Mouse (Mus musculus) inflammation-experienced regulatory T-cells (primary cell): ENCODE results near the gene Snx14. TPM values are rescaled to one million over a fixed set of nuclear protein-coding genes. Genes with fewer than 3 reads are reported as not detected.

Source experiments
- polyA plus RNA-seq, 2 experiments: library from polyadenylated mRNA; unstranded; fragments of 100-300 nt; shearing (Covaris generic); gene quantifications; one replicate each; pipeline ENCODE4 v1.2.1; 2017

The Snx14 gene
- 10 to 100 TPM; 69.1 to 76.5 TPM for polyA plus RNA-seq

DNA sequence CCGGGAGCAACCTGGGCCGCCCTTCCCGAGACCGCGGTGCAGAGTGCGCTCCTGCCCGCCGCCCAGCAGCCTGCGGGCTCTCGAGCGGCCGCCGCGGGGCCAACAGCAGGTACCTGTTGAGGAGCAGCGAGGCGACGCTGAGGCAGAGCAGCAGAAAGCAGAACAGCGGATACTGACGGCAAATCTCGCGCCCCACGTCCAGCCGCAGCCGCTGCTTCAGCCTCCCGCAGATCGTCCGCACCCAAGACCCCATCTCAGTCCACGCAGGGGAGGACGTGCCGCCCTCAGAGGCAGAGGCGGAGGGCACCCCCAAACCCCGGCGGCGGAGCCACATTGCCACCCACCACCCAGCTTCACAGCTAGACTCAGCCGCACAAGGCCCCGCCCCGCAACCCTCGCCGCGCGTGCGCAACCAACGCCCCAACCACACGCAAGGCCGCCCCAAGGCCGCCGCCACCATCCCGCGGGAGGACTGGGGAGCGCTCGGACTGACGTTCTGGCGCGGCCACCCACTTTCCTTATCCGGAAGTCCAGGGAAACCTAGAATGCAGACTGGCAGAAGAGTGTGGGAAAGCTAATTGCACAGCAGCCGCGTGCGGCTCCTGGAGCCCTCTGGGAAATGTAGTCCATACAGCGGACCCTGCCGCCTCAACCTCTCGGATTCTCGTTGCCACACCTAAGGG is at the start of gene Snx14:
Gene Snx14 (minus strand): TSS at position 404 of the 683 bp plus-strand sequence.

DNA sequence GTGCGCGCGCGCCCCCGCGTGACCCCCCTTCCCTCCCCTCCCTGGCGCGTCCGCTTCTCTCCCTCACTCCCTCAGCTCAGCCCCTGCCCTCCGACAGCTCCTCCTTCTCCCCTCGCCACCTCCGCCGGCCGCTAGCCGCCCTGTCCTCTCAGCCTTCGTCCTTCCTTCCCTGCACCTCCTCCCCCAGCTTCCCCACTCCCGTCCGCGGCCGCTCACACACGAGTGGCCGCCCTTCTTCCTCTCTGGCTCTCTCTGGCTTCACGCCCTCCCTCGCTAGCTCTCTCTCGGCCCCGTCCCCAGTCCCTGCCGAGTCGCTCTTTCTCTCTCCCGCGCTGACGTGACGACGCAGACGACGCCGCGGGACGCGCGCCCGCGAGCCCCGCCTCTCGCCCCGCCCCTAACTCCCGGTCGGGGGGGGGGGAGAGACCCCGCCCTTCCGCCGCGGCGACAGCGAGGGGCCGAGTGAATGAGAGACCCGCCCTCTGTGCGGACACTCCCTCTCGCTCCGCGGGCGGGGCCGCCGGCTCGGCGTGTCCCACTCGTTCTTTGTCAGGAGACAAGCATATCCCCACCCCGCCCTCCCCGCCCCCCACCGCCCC is 43.6 kb upstream of the Snx14 start, which contains the start of gene Syncrip:
Gene Syncrip (minus strand): TSS at position 345 of the 599 bp plus-strand sequence.

DNA sequence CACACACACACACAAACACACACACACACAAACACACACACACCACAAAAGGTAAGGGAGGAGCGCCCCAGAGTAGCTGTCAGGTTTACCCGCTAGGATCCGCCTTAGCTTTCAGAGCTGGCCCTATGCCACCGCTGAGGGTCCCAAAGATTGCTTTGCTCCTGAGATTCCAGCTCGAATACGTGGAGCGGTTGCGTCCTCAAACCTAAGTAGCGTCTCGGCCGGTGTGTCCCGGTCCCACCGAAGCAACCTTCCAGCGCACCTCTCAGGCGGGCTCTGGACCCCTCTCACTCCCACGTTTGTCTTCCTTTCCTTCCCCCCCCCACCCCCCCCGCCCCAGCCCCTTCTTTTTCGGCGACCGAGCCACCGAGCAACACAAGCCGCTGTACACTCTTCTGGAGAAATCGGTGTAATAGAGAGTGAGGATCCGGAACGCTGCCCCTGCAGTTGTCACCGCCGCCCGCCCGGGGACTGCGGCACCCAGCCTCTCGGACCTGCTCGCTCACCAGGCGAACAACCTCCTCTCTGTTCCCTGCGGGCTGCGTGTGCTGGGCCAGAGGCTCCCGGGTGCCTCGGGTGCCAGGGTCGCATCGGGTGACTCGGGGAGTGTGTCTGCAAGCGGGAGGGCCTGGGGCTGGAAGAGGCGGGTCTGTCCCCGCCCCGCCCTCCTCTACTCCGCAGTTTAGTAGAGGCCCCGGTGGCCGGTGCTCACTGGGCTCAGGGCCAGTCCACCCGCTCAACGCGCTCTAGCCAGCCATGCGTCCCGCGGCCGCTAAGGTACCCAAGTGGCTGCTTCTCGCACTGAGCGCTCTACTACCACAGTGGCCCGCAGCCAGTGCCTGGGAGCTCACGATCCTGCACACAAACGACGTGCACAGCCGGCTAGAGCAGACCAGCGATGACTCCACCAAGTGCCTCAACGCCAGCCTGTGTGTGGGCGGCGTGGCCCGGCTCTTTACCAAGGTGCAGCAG is 111.5 kb downstream of the Snx14 start, which contains the start of gene Nt5e:
Gene Nt5e (plus strand): TSS at position 268 of the 972 bp plus-strand sequence.

Other genes with a start within 250 kb of the Snx14 start
- gene Nt5e, start 111.8 kb downstream of the Snx14 start, polyA plus RNA-seq = 100 to 1,000 TPM; 147 to 232 TPM
- 1 to 10 TPM; 1.6 to 2.3 TPM for gene Gm20537, start 17.7 kb upstream of the Snx14 start, polyA plus RNA-seq
- 10 to 100 TPM; 67.3 to 74.1 TPM for gene Syncrip, start 43.6 kb upstream of the Snx14 start, polyA plus RNA-seq
- 10 to 100 TPM in 1 of 2 experiments, 1 to 10 TPM in 1; 3.5 to 17.6 TPM for gene Zfp949, start 109.1 kb upstream of the Snx14 start, polyA plus RNA-seq
- under 1 TPM; 0.51 to 0.74 TPM for gene Trim43a, start 141.9 kb upstream of the Snx14 start, polyA plus RNA-seq